Mouse (Mus musculus) C2C12 (cell line): ENCODE data around the gene Ell.

Source experiments
- CTCF ChIP-seq: IDR thresholded peaks from one replicate; pipeline ENCODE4 v1.5.1; 2011; ENCODE audit not compliant: control insufficient read depth, insufficient read depth, insufficient read length
- USF1 ChIP-seq: IDR thresholded peaks from one replicate; pipeline ENCODE4 v1.6.1; 2011; ENCODE audit warnings: low read depth, mild to moderate bottlenecking, control low read depth, moderate library complexity

DNA sequence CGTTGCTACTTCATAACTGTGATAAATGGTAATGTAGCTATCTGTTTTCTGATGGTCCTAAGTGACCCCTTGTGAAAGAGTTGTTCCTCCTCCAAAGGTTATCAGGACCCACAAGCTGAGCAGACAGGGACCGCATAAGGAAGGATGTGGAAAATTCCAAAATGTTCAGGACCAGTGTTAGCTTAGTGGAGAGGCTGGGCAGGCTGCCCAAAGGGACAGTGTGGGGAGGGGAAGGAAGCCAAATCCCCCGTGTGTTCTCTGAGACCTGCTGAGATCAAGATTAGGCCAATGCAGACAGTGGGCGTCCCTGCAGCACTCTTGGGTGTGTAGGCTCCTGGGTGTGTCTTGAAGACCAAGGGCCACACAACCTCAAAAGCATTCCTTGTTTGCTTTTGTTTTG lies 35.7 kb downstream of the Ell start:
- TF ChIP-seq CTCF (no peak), USF1 (no peak)
